Mouse (Mus musculus) macrophage (primary cell): ENCODE data around the gene Atr. TPM values are rescaled to one million over a fixed set of nuclear protein-coding genes. Genes with fewer than 3 reads are reported as not detected.

Source experiments
- H3K27ac ChIP-seq: fragments of 350-480 bp; formaldehyde crosslinking; 2 replicates; pipeline ENCODE4 v1.9.0; 2021
- H3K36me3 ChIP-seq: fragments of 350-480 bp; formaldehyde crosslinking; 2 replicates; pipeline ENCODE4 v1.9.0; 2021; ENCODE audit errors: inconsistent target
- H3K4me3 ChIP-seq: fragments of 350-480 bp; formaldehyde crosslinking; 2 replicates; pipeline ENCODE4 v1.9.0; 2021; ENCODE audit errors: inconsistent target
- H3K79me2 ChIP-seq: fragments of 350-480 bp; formaldehyde crosslinking; 2 replicates; pipeline ENCODE4 v1.9.0; 2021; ENCODE audit errors: inconsistent target
- WGBS: methylation state at CpG from one replicate; pipeline ENCODE4 v1.1.7; 2026; ENCODE audit warnings: inconsistent platforms; ENCODE audit not compliant: missing documents; 5-methylcytosine and 5-hydroxymethylcytosine counted together
- polyA plus RNA-seq: library from polyadenylated mRNA; stranded (reverse); fragments of 250-400 nt; gene quantifications from 3 replicates; pipeline ENCODE4 v1.2.4, GENCODE M21; 2018; ENCODE audit warnings: inconsistent platforms

Atr gene
- polyA plus RNA-seq, 1 experiment from 2014 or later, result 4.0 TPM

GRCm38 (mm10) chr9:95959246-95959645 is 101.8 kb downstream of the Atr start:
- H3K36me3 ChIP-seq, result no peaks in the 10 kb centered on the region; the same call in 1 of the 2 replicates
- 98% methylated on average over 6 of the region's 6 CpGs for WGBS
- H3K79me2 ChIP-seq, result peaks cover 90% of the 10 kb centered on the region
- H3K27ac ChIP-seq, result no peak overlapping the region
- H3K4me3 ChIP-seq, result no peak overlapping the region

- Histone ChIP-seq H3K79me2 (peaks cover 88% of the 10 kb centered on the region), H3K27ac (no peak overlapping the region)
Observed at GRCm38 (mm10) chr9:95959732-95960428, 102.5 kb downstream of the Atr start.

GRCm38 (mm10) chr9:95961058-95961457 is 103.7 kb downstream of the Atr start:
- H3K79me2 ChIP-seq, result peaks cover 77% of the 10 kb centered on the region
- no peak overlapping the region for H3K27ac ChIP-seq
- H3K36me3 ChIP-seq, result peaks cover 14% of the 10 kb centered on the region
- no peak overlapping the region for H3K4me3 ChIP-seq

More at GRCm38 (mm10) chr9:95959732-95960428, 102.5 kb downstream of the Atr start:
- peaks cover 2% of the 10 kb centered on the region for H3K36me3 ChIP-seq
- H3K4me3 ChIP-seq, result no peak overlapping the region
- 85% methylated on average over 2 of the region's 3 CpGs for WGBS

GRCm38 (mm10) chr9:95964037-95964436 is 106.6 kb downstream of the Atr start:
- no peak overlapping the region for H3K4me3 ChIP-seq
- no peak overlapping the region for H3K27ac ChIP-seq
- peaks cover 47% of the 10 kb centered on the region for H3K79me2 ChIP-seq
- H3K36me3 ChIP-seq, result peaks cover 23% of the 10 kb centered on the region
- WGBS, result 95% methylated on average over 13 of the region's 13 CpGs

GRCm38 (mm10) chr9:95978279-95978678 is 120.9 kb downstream of the Atr start:
- H3K27ac ChIP-seq, result no peak overlapping the region
- WGBS, result 94% methylated on average over 2 of the region's 2 CpGs
- no peak overlapping the region for H3K4me3 ChIP-seq
- no peaks in the 10 kb centered on the region for H3K79me2 ChIP-seq
- peaks cover 95% of the 10 kb centered on the region for H3K36me3 ChIP-seq

- no peak overlapping the region for H3K27ac ChIP-seq
- no peak overlapping the region for H3K4me3 ChIP-seq
- peaks cover 95% of the 10 kb centered on the region for H3K36me3 ChIP-seq
- 95% methylated on average over 5 of the region's 6 CpGs for WGBS
- H3K79me2 ChIP-seq, result no peaks in the 10 kb centered on the region
Observed at GRCm38 (mm10) chr9:95979896-95980295, 122.5 kb downstream of the Atr start.

GRCm38 (mm10) chr9:95992255-95992654 is 134.9 kb downstream of the Atr start:
- H3K79me2 ChIP-seq, result no peaks in the 10 kb centered on the region
- WGBS, result 100% methylated on average over 2 of the region's 2 CpGs
- peaks cover 77% of the 10 kb centered on the region for H3K36me3 ChIP-seq
- H3K4me3 ChIP-seq, result no peak overlapping the region
- no peak overlapping the region for H3K27ac ChIP-seq

Other genes starting within 250 kb of the Atr start
- 0.03 to 0.19 TPM in 2 of 3 replicates, not detected in the other for gene Pcolce2, start 220.0 kb upstream of the Atr start, polyA plus RNA-seq
- gene Trpc1, start 107.2 kb upstream of the Atr start, polyA plus RNA-seq, result not detected in 3 replicates
- 0.06 to 0.24 TPM in 2 of 3 replicates, not detected in the other for gene Pls1, start 12.3 kb upstream of the Atr start, polyA plus RNA-seq
- 9.2 to 14.6 TPM (median 11.2 TPM) in 3 replicates for gene Xrn1, start 97.2 kb downstream of the Atr start, polyA plus RNA-seq